Mouse (Mus musculus): ENCODE data around the gene Cntn1. TPM values are rescaled to one million over a fixed set of nuclear protein-coding genes. Genes with fewer than 3 reads are reported as not detected.
A peak's percentile ranks its signal among the peaks of the same experiment; 100 is the strongest.

Gene Cntn1
- polyA plus RNA-seq, 1 experiment from 2014 or later, result 2.1 TPM

DNA sequence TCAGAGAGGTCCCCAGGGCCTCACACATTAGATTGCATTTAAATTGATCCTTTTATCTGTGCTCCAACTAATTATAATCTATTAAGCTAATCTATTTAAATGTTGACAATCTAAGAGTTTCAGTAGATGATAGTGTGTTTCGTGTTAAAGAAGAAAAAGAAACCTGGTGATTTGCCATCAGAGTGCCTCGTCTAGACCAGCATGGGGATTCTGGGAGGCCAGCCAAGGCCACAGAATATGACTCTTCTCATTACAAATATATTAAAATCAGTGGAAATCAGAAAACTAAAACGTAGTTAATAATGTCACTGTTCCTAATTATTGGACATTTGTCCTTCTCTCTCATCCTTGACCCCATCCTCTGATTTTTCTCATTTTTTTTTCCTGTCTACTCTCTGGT is 164.9 kb downstream of the Cntn1 start:
- 69% methylated on average over 3 of the region's 3 CpGs for WGBS
- H3K4me1 ChIP-seq, result no peaks in the 10 kb centered on the region
- H3K36me3 ChIP-seq (replicated peaks), result no peaks in the 10 kb centered on the region
- DNase-seq (ENCODE audit: low spot score), result no peak
- no peak overlapping the region for H3K4me3 ChIP-seq
- no peaks in the 10 kb centered on the region for H3K9me3 ChIP-seq
- no peaks in the 10 kb centered on the region for H3K27me3 ChIP-seq (replicated peaks; ENCODE audit: low read depth, poor library complexity, severe bottlenecking)
- H3K27ac ChIP-seq (replicated peaks), result no peak overlapping the region

DNA sequence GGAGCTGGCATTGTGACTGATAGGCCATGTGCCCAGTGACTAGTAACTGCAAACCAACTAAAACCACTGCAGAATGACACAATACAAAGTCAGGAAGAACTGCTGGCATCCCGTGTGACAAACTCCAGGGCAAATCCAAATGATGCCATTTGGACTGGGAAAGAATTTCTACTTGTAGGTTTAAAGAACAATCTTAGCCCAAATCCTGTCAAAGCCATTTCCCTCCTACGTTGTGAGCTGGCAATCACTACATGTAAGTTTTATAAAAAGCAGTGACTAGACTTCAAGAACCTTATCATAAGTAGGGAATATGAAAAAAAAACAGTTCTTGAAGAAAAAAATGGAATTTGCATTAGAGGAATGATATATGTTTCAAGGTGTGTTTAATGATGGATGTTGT is 170.5 kb downstream of the Cntn1 start:
- no peaks in the 10 kb centered on the region for H3K27me3 ChIP-seq (replicated peaks; ENCODE audit: low read depth, poor library complexity, severe bottlenecking)
- no peak overlapping the region for H3K4me3 ChIP-seq
- H3K4me1 ChIP-seq, result no peaks in the 10 kb centered on the region
- no peak overlapping the region for H3K27ac ChIP-seq (replicated peaks)
- no peaks in the 10 kb centered on the region for H3K36me3 ChIP-seq (replicated peaks)
- WGBS, result 80% methylated on average over 2 of the region's 2 CpGs
- no peak for DNase-seq (ENCODE audit: low spot score)
- no peaks in the 10 kb centered on the region for H3K9me3 ChIP-seq

DNA sequence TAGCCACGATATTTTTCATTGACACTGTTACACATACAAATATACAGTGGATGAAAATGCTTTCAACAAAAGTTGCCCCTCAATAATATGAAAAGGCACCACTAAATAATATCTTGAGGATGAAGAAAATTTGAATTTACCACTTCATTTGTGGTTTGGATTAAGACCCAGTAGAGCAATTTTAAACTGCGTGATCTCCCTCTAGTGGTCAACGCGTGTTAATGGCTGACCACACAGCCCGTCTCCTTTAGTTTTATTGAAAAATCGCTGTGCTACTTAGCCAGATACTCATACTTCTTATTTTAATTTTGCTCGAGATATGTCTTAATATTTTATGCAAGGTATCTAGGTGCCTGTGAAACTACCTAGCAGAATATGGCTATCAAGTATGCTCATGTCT is 180.4 kb downstream of the Cntn1 start:
- H3K4me3 ChIP-seq, result no peak overlapping the region
- no peaks in the 10 kb centered on the region for H3K27me3 ChIP-seq (replicated peaks; ENCODE audit: low read depth, poor library complexity, severe bottlenecking)
- no peaks in the 10 kb centered on the region for H3K4me1 ChIP-seq
- no peaks in the 10 kb centered on the region for H3K9me3 ChIP-seq
- WGBS, result 23% methylated on average over 7 of the region's 7 CpGs
- H3K27ac ChIP-seq (replicated peaks), result no peak overlapping the region
- H3K36me3 ChIP-seq (replicated peaks), result no peaks in the 10 kb centered on the region
- DNase-seq (ENCODE audit: low spot score), result peak; percentile 11

DNA sequence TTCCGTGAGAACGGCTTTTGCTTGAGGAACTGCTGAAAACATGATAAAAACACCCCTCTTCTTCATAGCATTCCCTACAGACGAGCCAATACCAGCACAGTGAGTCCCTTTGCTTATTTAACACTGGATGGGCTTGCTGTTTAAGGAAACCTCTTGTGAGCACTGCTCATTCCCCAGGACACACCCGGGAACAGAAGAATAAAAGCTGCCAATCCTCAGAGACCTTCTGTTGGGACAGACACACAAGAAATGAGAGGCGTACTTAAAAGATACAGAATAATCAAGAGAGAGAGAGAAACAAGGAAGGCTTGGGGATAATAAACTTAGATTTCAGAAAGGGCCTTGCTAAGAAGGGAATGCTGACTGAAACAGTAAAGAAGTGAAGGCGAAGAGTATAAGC is 184.9 kb downstream of the Cntn1 start:
- 83% methylated on average over 6 of the region's 6 CpGs for WGBS
- H3K27ac ChIP-seq (replicated peaks), result no peak overlapping the region
- no peaks in the 10 kb centered on the region for H3K9me3 ChIP-seq
- no peak overlapping the region for H3K4me3 ChIP-seq
- no peak for DNase-seq (ENCODE audit: low spot score)
- no peaks in the 10 kb centered on the region for H3K27me3 ChIP-seq (replicated peaks; ENCODE audit: low read depth, poor library complexity, severe bottlenecking)
- no peaks in the 10 kb centered on the region for H3K36me3 ChIP-seq (replicated peaks)
- no peaks in the 10 kb centered on the region for H3K4me1 ChIP-seq

DNA sequence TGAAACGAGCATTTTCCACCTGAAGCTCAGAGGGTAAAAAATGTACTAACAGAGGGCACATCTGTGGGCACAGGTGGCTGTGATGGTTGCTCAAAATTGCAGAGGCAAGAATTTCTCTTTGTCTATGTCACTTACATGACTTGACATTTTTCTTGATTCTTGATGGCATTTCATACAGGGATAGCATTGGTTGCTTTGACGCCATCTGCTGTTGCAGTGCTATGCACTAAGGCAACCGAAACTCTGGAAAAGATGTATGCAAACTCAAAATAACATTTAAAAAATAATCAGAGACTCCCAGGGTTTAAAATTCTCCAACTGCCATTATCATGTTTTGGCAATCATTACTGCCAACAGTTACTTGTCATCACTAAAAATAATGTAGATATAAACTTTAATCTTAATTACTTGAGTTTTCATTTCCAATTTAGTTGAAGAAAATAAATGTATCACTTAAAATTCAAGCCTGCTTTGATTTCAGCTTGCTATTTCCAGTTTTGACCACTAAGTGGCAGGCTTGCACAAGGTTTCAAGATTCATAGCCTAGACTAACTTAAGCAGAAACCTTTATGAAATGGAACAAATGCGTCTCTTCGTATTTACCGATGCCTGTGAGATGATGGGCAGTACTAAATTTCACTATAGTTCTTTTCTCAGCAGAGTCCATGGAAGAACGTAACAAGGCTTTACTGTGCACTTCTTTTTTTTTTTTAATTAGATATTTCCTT is 214.2 kb downstream of the Cntn1 start:
- Histone ChIP-seq H3K36me3 (replicated peaks) (no peaks in the 10 kb centered on the region), H3K9me3 (no peaks in the 10 kb centered on the region), H3K4me3 (no peak overlapping the region), H3K4me1 (no peaks in the 10 kb centered on the region), H3K27me3 (replicated peaks; ENCODE audit: low read depth, poor library complexity, severe bottlenecking) (no peaks in the 10 kb centered on the region), H3K27ac (replicated peaks) (no peak overlapping the region)
- 36% methylated on average over 7 of the region's 7 CpGs for WGBS
- peak; percentile 47 for DNase-seq (ENCODE audit: low spot score)

DNA sequence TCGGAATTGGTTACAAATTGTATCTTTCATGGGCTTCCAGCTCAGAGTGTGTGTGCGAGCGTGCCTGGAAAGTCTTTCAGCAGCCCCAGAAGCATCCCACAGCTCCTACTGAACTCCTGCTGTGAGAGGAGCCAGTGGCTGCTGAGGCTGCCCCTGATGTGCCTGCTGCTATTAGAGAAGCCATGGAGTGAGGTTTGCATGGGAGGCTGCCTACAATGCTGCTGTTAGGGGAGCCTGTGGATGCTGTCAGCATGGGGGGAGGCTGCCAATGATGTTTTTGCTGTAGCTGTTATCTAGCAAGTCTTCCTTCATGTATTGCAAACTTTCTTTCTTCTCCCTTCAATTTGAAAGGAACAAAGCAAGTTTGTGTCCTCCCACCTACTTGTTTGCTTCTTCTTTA is 217.4 kb downstream of the Cntn1 start:
- Histone ChIP-seq H3K4me1 (no peaks in the 10 kb centered on the region), H3K27me3 (replicated peaks; ENCODE audit: low read depth, poor library complexity, severe bottlenecking) (no peaks in the 10 kb centered on the region), H3K27ac (replicated peaks) (no peak overlapping the region), H3K4me3 (no peak overlapping the region), H3K9me3 (no peaks in the 10 kb centered on the region), H3K36me3 (replicated peaks) (no peaks in the 10 kb centered on the region)
- WGBS, result 41% methylated on average over 3 of the region's 3 CpGs
- no peak for DNase-seq (ENCODE audit: low spot score)

DNA sequence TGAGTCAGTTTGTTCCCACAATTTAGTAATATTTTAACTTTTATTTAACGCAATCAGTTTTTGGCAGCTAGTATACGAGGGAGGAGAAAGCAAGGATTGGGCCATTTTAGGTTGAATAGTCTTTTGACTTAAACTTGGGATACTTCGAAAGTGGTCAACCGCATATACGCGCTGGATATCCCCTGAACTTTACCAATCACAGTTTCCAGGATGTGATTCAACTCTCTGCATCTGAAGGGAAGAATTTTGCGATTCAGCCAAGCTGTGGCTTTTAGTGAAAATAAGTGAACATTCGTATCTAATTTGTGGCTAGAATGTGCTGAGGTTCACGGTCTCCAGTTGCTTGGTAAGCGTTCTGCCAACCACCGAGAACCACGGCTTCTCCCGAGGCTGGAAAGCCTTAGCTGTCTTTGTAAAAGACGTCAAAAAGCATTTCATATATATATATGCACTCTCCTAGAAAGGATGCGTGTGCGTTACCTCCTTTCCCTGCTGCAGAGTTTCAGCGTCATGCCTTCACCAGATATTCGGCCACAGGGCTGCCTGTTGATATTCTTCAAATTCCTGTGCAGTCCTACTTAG is 217.9 kb downstream of the Cntn1 start:
- no peak overlapping the region for H3K4me3 ChIP-seq
- H3K27me3 ChIP-seq (replicated peaks; ENCODE audit: low read depth, poor library complexity, severe bottlenecking), result no peaks in the 10 kb centered on the region
- H3K27ac ChIP-seq (replicated peaks), result no peak overlapping the region
- no peak for DNase-seq (ENCODE audit: low spot score)
- no peaks in the 10 kb centered on the region for H3K9me3 ChIP-seq
- H3K4me1 ChIP-seq, result no peaks in the 10 kb centered on the region
- no peaks in the 10 kb centered on the region for H3K36me3 ChIP-seq (replicated peaks)
- 88% methylated on average over 18 of the region's 18 CpGs for whole genome bisulfite sequencing

DNA sequence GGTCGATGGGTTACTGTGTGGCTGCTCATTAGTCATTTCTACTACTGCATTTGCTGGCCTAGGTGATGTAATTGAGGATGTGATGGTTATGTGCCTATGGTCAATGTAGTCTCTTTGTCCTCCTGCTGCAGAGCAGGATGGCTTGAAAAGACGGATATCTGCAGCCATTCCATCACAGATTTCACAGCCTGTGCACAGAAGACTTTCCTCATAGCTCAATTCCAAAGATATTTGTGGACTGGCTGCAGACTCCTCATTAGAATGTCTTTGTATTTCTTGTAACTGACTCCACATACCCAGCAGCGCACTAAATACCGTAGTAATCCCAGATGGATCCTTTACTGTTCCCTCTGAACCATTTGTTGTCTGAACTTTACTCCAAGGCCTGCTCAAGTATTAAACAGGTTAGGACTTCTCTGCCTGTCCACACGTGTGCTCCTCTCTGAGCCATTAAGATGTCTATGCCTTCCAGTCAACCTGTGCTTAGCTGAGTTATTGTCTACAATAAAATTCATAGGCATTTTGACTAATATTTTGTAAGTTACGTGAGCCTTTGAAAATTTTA is 220.9 kb downstream of the Cntn1 start:
- Histone ChIP-seq H3K4me3 (no peak overlapping the region), H3K4me1 (peaks cover 2% of the 10 kb centered on the region), H3K9me3 (no peaks in the 10 kb centered on the region), H3K27ac (replicated peaks) (no peak overlapping the region), H3K36me3 (replicated peaks) (no peaks in the 10 kb centered on the region), H3K27me3 (replicated peaks; ENCODE audit: low read depth, poor library complexity, severe bottlenecking) (no peaks in the 10 kb centered on the region)
- DNase-seq (ENCODE audit: low spot score), result no peak
- WGBS, result 79% methylated on average over 6 of the region's 6 CpGs

DNA sequence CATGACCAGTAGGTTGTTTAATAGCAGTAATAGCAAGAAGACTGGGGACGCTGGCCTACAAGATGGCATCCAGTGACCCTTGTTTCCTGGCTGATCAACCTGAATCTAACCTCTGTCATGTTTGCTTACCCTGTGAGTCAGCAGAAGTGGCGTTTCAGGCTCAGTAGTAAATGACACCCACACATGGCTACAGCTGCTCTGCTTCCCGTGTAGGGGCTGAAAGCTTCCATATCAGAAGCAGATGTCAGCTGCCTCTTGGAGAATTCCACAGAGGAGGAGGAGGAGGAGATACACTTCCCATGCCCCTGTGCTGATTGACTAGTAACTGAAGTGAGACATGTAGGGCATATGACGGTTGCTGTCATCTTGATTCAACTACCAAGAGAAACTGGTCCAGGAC is 225.9 kb downstream of the Cntn1 start:
- Histone ChIP-seq H3K4me1 (peaks cover 5% of the 10 kb centered on the region), H3K36me3 (replicated peaks) (no peaks in the 10 kb centered on the region), H3K27me3 (replicated peaks; ENCODE audit: low read depth, poor library complexity, severe bottlenecking) (no peaks in the 10 kb centered on the region), H3K9me3 (no peaks in the 10 kb centered on the region), H3K27ac (replicated peaks) (no peak overlapping the region), H3K4me3 (no peak overlapping the region)
- 30% methylated on average over 4 of the region's 4 CpGs for WGBS
- peak; percentile 65 for DNase-seq (ENCODE audit: low spot score)

DNA sequence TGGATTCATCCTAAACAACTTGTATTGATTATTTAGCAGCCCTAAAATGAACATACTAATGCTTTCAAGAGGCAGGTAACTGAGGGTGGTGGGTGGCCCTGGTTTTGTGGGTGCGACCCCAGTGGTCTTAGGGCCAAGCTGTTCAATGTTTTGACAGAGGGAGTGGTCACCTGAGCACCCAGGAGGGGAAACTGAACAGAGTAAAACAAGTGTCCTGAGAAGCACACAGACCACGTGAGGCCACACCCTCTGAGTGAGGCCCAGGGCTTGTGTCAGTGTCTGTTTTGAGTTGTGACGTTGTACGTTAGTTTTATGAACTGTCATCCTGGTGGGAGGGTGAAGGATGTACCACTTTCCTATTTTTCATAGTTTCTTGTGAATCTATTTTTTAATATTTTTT is 227.0 kb downstream of the Cntn1 start:
- 84% methylated on average over 4 of the region's 4 CpGs for WGBS
- Histone ChIP-seq H3K27me3 (replicated peaks; ENCODE audit: low read depth, poor library complexity, severe bottlenecking) (no peaks in the 10 kb centered on the region), H3K4me3 (no peak overlapping the region), H3K9me3 (no peaks in the 10 kb centered on the region), H3K36me3 (replicated peaks) (no peaks in the 10 kb centered on the region), H3K27ac (replicated peaks) (no peak overlapping the region), H3K4me1 (peaks cover 5% of the 10 kb centered on the region)
- no peak for DNase-seq (ENCODE audit: low spot score)

DNA sequence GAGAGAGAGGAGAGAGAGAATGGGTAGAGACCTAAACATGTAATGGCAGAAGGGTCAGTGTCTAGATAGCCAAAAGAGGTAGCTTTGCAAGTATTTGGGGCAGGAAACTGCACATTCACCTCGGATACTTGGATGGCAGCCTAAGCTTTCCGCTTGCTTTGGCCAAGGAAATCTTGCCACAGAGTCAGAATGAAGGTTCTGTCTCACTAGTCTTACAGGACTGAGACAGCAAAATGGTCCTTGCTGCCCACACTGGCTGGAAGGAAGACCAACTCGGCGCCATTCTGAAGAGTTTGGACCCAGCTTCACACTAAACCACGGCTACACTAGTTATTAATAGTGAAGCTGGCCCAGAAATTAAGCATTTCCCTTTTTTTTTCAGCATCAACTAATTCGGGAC is 230.0 kb downstream of the Cntn1 start:
- WGBS, result 89% methylated on average over 6 of the region's 6 CpGs
- Histone ChIP-seq H3K4me3 (no peak overlapping the region), H3K27me3 (replicated peaks; ENCODE audit: low read depth, poor library complexity, severe bottlenecking) (no peaks in the 10 kb centered on the region), H3K36me3 (replicated peaks) (no peaks in the 10 kb centered on the region), H3K4me1 (peaks cover 5% of the 10 kb centered on the region), H3K9me3 (no peaks in the 10 kb centered on the region), H3K27ac (replicated peaks) (no peak overlapping the region)
- no peak for DNase-seq (ENCODE audit: low spot score)

DNA sequence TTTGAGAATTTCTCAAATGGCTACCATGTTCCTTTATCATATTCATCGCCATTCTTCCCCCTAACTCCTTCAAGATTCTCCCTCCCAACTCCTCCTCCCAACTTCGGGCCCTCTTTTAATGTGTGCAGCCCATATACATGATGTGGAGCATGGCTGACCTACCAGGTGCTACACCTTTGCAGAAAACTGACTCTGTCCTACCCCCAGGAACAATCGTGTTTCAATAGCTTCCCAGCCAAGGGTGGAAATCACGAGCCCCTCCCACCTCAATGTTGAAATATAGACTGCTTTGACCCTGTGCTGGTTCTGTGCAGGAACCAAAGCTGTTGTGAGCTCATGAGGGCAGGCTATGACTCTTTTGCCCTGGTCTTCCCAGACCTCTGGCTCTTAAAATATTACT is 236.7 kb downstream of the Cntn1 start:
- H3K9me3 ChIP-seq, result no peaks in the 10 kb centered on the region
- 87% methylated on average over 4 of the region's 4 CpGs for WGBS
- H3K4me3 ChIP-seq, result no peak overlapping the region
- no peak overlapping the region for H3K27ac ChIP-seq (replicated peaks)
- H3K36me3 ChIP-seq (replicated peaks), result no peaks in the 10 kb centered on the region
- DNase-seq (ENCODE audit: low spot score), result no peak
- 0 out of 2 replicates have a peak, but pooled peaks cover 5% of the 10 kb centered on the region for H3K4me1 ChIP-seq
- H3K27me3 ChIP-seq (replicated peaks; ENCODE audit: low read depth, poor library complexity, severe bottlenecking), result no peaks in the 10 kb centered on the region

DNA sequence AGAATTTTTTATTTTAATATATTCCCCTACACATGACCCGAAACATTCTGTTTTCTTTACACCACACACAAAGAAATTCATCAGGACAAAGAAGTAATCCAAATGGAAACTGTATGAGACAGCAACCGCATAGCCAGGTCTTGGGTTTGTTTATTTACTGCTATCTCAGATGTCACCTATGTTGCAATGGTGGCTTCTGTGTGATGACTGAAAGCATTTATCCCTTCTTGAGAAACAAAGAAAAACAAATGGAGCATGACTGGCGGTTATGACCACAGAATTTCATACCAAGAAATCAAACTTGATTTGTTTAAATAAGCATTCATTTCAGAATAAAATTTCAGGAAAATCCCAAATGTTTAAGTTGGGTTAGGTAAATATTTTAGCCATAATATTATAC is 245.5 kb downstream of the Cntn1 start:
- DNase-seq (ENCODE audit: low spot score), result no peak
- WGBS, result 87% methylated on average over 3 of the region's 3 CpGs

More for the DNA sequence above, 245.5 kb downstream of the Cntn1 start:
- H3K4me3 ChIP-seq, result no peak overlapping the region
- no peaks in the 10 kb centered on the region for H3K36me3 ChIP-seq (replicated peaks)
- H3K9me3 ChIP-seq, result no peaks in the 10 kb centered on the region
- H3K27ac ChIP-seq (replicated peaks), result no peak overlapping the region
- H3K27me3 ChIP-seq (replicated peaks; ENCODE audit: low read depth, poor library complexity, severe bottlenecking), result no peaks in the 10 kb centered on the region
- no peaks in the 10 kb centered on the region for H3K4me1 ChIP-seq

All from embryonic facial prominence, embryonic 10.5 days (tissue).